Mouse (Mus musculus) hindbrain, embryonic 15.5 days (tissue): ENCODE measurements around the gene Gm17655. TPM values are rescaled to one million over a fixed set of nuclear protein-coding genes. Genes with fewer than 3 reads are reported as not detected.
A peak's percentile ranks its signal among the peaks of the same experiment; 100 is the strongest.
"Not testable (repeated sequence)": the region's sequence is repeated elsewhere in the genome, so short reads cannot be mapped to it uniquely, and the experiment has no call there.

ENCODE experiments used
- ATAC-seq: fragments of 200-750 bp; cut with Nextera tagmentation; 2 replicates; pipeline ENCODE4 v1.8.0; 2017; ENCODE audit warnings: low read depth, moderate number of reproducible peaks, moderate TSS enrichment; ENCODE audit not compliant: low FRiP score
- H3K27ac ChIP-seq: fragments of 300-500 bp; sonication (generic); replicated peaks from 2 replicates; pipeline ENCODE4 v1.5.1; 2015; ENCODE audit warnings: mild to moderate bottlenecking, inconsistent platforms
- H3K27me3 ChIP-seq: fragments of 300-500 bp; sonication (generic); 2 replicates; pipeline ENCODE4 v1.6.1; 2015; ENCODE audit warnings: control low read depth, inconsistent platforms
- H3K36me3 ChIP-seq: fragments of 300-500 bp; sonication (generic); 2 replicates; pipeline ENCODE4 v1.6.1; 2015; ENCODE audit warnings: control low read depth, inconsistent platforms
- H3K4me1 ChIP-seq: fragments of 300-500 bp; sonication (generic); replicated peaks from 2 replicates; pipeline ENCODE4 v1.6.1; 2015; ENCODE audit warnings: control low read depth, inconsistent platforms
- H3K4me2 ChIP-seq: fragments of 300-500 bp; sonication (generic); 2 replicates; pipeline ENCODE4 v1.6.1; 2015; ENCODE audit warnings: moderate library complexity, mild to moderate bottlenecking, inconsistent platforms
- H3K4me3 ChIP-seq: fragments of 300-500 bp; sonication (generic); 2 replicates; pipeline ENCODE4 v1.5.1; 2015; ENCODE audit warnings: mild to moderate bottlenecking, inconsistent platforms
- H3K9ac ChIP-seq: fragments of 300-500 bp; sonication (generic); 2 replicates; pipeline ENCODE4 v1.6.1; 2015; ENCODE audit warnings: inconsistent platforms
- H3K9me3 ChIP-seq: fragments of 300-500 bp; sonication (generic); 2 replicates; pipeline ENCODE4 v1.6.1; 2016; ENCODE audit warnings: control low read depth, inconsistent platforms
- WGBS: fragments of 180-500 bp; shearing (Covaris S2); methylation state at CpG from one replicate; pipeline ENCODE4 v1.1.7; 2015; 5-methylcytosine and 5-hydroxymethylcytosine counted together
- polyA plus RNA-seq: library from polyadenylated mRNA; unstranded; fragments of >200 nt; fragmentation: Nextera tagmentation; extraction: Ambion mirVana; gene quantifications from 2 replicates; pipeline ENCODE4 v1.2.1, GENCODE M21; 2015

Gm17655 gene
- polyA plus RNA-seq, 1 experiment from 2014 or later: 6.4 TPM

- H3K9ac ChIP-seq: peak overlapping the region; percentile 14
- peak; percentile 89 for ATAC-seq
- 42% methylated on average over 8 of the region's 8 CpGs for WGBS
- H3K27ac ChIP-seq: peak overlapping the region; percentile 57
- H3K36me3 ChIP-seq, H3K27me3 ChIP-seq, H3K4me1 ChIP-seq, H3K9me3 ChIP-seq: not testable (repeated sequence)
- peak overlapping the region; percentile 47 for H3K4me2 ChIP-seq
- H3K4me3 ChIP-seq: peak overlapping the region; percentile 27
These were observed 48.5 kb downstream of the Gm17655 start for GRCm38 (mm10) chr5:110023694-110024427.

DNA sequence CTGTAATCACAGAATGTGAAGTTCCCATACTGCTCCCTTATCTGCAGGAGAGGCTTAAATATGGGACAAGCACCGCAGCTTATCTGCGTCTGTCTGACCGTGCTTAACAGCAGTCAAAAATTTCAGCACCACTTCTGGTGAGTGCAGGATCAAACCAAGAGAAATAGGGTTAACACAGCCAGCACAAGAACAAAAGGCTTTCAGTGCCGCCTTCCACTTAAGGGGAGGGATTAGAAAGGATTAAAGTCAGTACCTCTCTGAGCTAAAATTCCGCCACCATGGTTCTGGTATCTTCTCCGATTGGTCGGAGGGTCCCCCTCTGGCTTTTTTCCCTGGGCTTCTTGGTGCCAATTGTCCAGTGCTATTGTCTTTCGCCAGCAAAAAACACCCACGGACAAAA is 49.0 kb downstream of the Gm17655 start:
- Histone ChIP-seq H3K4me2 (peak overlapping the region; percentile 47), H3K9ac (peak overlapping the region; percentile 14), H3K27ac (peak overlapping the region; percentile 57), H3K4me3 (peak overlapping the region; percentile 27), H3K4me1 (no peaks in the 10 kb centered on the region), H3K9me3 (no peaks in the 10 kb centered on the region), H3K27me3 (no peaks in the 10 kb centered on the region), H3K36me3 (no peaks in the 10 kb centered on the region)
- peak; percentile 68 for ATAC-seq
- whole genome bisulfite sequencing: 48% methylated on average over 9 of the region's 9 CpGs

DNA sequence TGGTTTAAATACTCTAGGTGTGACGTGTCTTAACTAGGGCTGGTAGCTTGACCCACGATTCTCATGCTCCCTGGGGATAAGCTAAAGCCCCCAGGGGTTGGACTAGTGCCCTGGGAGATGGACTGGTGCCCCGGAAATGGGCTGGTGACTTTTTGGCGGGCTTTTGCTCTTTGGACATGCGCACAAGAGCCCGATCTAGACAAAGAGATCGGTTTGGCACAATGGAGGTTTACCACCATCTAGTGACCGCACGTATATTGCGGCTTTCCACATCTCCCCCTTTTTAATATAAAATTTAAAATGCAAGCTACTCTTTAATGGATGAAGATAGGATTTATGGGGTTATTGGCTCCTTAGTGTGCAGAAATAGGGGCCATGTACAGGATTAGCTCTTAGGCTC is 56.5 kb downstream of the Gm17655 start:
- not testable (repeated sequence) for H3K36me3 ChIP-seq, H3K27ac ChIP-seq, H3K4me1 ChIP-seq, H3K27me3 ChIP-seq, H3K4me2 ChIP-seq, H3K4me3 ChIP-seq, H3K9me3 ChIP-seq, ATAC-seq, H3K9ac ChIP-seq
- 90% methylated on average over 10 of the region's 10 CpGs for WGBS

Other genes starting within 250 kb of the Gm17655 start
- 0.33 and 0.39 TPM in 2 replicates for gene Gm15446, start 149.1 kb downstream of the Gm17655 start, polyA plus RNA-seq
- 20.3 and 20.5 TPM in 2 replicates for gene Zfp932, start 76.0 kb downstream of the Gm17655 start, polyA plus RNA-seq
- 0.29 and 0.35 TPM in 2 replicates for gene Gm35315, start 21.9 kb upstream of the Gm17655 start, polyA plus RNA-seq
- gene Plcxd1, start 27.5 kb upstream of the Gm17655 start, polyA plus RNA-seq: 6.0 and 6.1 TPM in 2 replicates
- gene Gtpbp6, start 35.7 kb upstream of the Gm17655 start, polyA plus RNA-seq: 61.1 and 63.6 TPM in 2 replicates
- 13.3 and 16.2 TPM in 2 replicates for gene Zfp605, start 37.6 kb upstream of the Gm17655 start, polyA plus RNA-seq
- gene Chfr, start 63.3 kb upstream of the Gm17655 start, polyA plus RNA-seq: 72.9 and 76.5 TPM in 2 replicates
- 23.2 and 24.8 TPM in 2 replicates for gene Golga3, start 104.2 kb upstream of the Gm17655 start, polyA plus RNA-seq
- 20.5 and 24.1 TPM in 2 replicates for gene Ankle2, start 158.5 kb upstream of the Gm17655 start, polyA plus RNA-seq
- gene Pgam5, start 197.4 kb upstream of the Gm17655 start, polyA plus RNA-seq: 91.4 and 97.9 TPM in 2 replicates
- gene Pxmp2, start 213.7 kb upstream of the Gm17655 start, polyA plus RNA-seq: 11.9 TPM in 2 replicates
- 8.3 and 10.1 TPM in 2 replicates for gene Pole, start 213.8 kb upstream of the Gm17655 start, polyA plus RNA-seq